Mouse (Mus musculus): Measurements from ENCODE around the gene Pigq.

- no peak for TF ChIP-seq POLR2A (IDR thresholded peaks at IDR 0.05; ENCODE audit: extremely low read depth, insufficient read depth, low read length)
- TF ChIP-seq CTCF (IDR thresholded peaks at IDR 0.05; ENCODE audit: low read depth, low read length): no peak
Measured at GRCm38 (mm10) chr17:25993489-25993888, 48.8 kb upstream of the Pigq start.

Data from liver, adult 2 months (tissue).